Mouse (Mus musculus): ENCODE measurements around the gene Lsm11.
A peak's percentile ranks its signal among the peaks of the same experiment; 100 is the strongest.

Lsm11 gene

GRCm38 (mm10) chr11:45944643-45945156 is at the start of gene Lsm11:
Lsm11 (minus strand) TSS chr11:45944935.
- peak; percentile 99 for DNase-seq

- DNase-seq, result peak in 1 of 2 experiments; percentile 12
These were observed 47.4 kb upstream of the Lsm11 start for GRCm38 (mm10) chr11:45992087-45992486.

- peak in 1 of 2 experiments; percentile 8 for DNase-seq
These were observed 46.9 kb upstream of the Lsm11 start for GRCm38 (mm10) chr11:45991604-45992003.

GRCm38 (mm10) chr11:45980893-45981253 is 36.1 kb upstream of the Lsm11 start:
- DNase-seq, result peak in 1 of 2 experiments; percentile 5

- peak; percentile 19 to 40 for DNase-seq
These were observed 35.5 kb upstream of the Lsm11 start, which contains the start of gene Sox30 for GRCm38 (mm10) chr11:45979946-45980892. Sox30 (plus strand) TSS chr11:45980310.

- no peak for DNase-seq
These were observed 31.3 kb upstream of the Lsm11 start for GRCm38 (mm10) chr11:45976061-45976460.

- no peak for DNase-seq
These were observed 29.7 kb upstream of the Lsm11 start for GRCm38 (mm10) chr11:45974466-45974865.

- DNase-seq, result no peak
These were observed 28.9 kb upstream of the Lsm11 start for GRCm38 (mm10) chr11:45973635-45974034.

- DNase-seq, result no peak
These were observed 23.7 kb upstream of the Lsm11 start for GRCm38 (mm10) chr11:45968466-45968865.

GRCm38 (mm10) chr11:45966896-45967295 is 22.2 kb upstream of the Lsm11 start:
- DNase-seq, result no peak

- no peak for DNase-seq
These were observed 15.3 kb upstream of the Lsm11 start for GRCm38 (mm10) chr11:45960003-45960402.

GRCm38 (mm10) chr11:45959598-45959997 is 14.9 kb upstream of the Lsm11 start:
- DNase-seq, result no peak

GRCm38 (mm10) chr11:45955127-45955627 is 10.4 kb upstream of the Lsm11 start, which contains the start of gene Thg1l:
Thg1l (minus strand) TSS chr11:45955494.
- DNase-seq, result peak; percentile 93 to 95

GRCm38 (mm10) chr11:45947491-45947890 is 2.8 kb upstream of the Lsm11 start:
- no peak for DNase-seq

- no peak for DNase-seq
These were observed 2.1 kb upstream of the Lsm11 start for GRCm38 (mm10) chr11:45946796-45947195.

GRCm38 (mm10) chr11:45943891-45944642 is 668 bp downstream of the Lsm11 start:
- DNase-seq, result peak; percentile 36 to 44

- peak; percentile 52 to 56 for DNase-seq
These were observed 1.5 kb downstream of the Lsm11 start for GRCm38 (mm10) chr11:45943108-45943705.

- DNase-seq, result no peak
These were observed 2.5 kb downstream of the Lsm11 start for GRCm38 (mm10) chr11:45942281-45942680.

GRCm38 (mm10) chr11:45938917-45939316 is 5.8 kb downstream of the Lsm11 start:
- DNase-seq, result no peak

GRCm38 (mm10) chr11:45937478-45937877 is 7.3 kb downstream of the Lsm11 start:
- DNase-seq, result no peak

GRCm38 (mm10) chr11:45932771-45933170 is 12.0 kb downstream of the Lsm11 start:
- DNase-seq, result no peak

GRCm38 (mm10) chr11:45929541-45929940 is 15.2 kb downstream of the Lsm11 start:
- no peak for DNase-seq

- no peak for DNase-seq
These were observed 17.3 kb downstream of the Lsm11 start for GRCm38 (mm10) chr11:45927456-45927855.
